Mouse (Mus musculus): Measurements from ENCODE around the gene Ebna1bp2. TPM values are rescaled to one million over a fixed set of nuclear protein-coding genes. Genes with fewer than 3 reads are reported as not detected.

Ebna1bp2 gene
- total and polyA plus RNA-seq, 3 experiments = 6.1 to 82.0 (median 78.5) TPM

Other genes with a start within 250 kb of the Ebna1bp2 start
- 10 to 100 TPM; 17.1 to 18.0 TPM for gene Szt2, start 211.5 kb upstream of the Ebna1bp2 start, total RNA-seq (2021)
- 36.6 and 39.7 TPM in 2 replicates for gene Szt2, start 211.5 kb upstream of the Ebna1bp2 start, polyA plus RNA-seq (2012; rRNA removed)
- 10 to 100 TPM; 55.6 to 68.1 TPM for gene Med8, start 211.5 kb upstream of the Ebna1bp2 start, total RNA-seq (2021)
- gene Med8, start 211.5 kb upstream of the Ebna1bp2 start, polyA plus RNA-seq (2012; rRNA removed) = 10.6 and 12.1 TPM in 2 replicates
- 100 to 1,000 TPM in 1 of 2 experiments, 10 to 100 TPM in 1; 81.0 to 123 TPM for gene Elovl1, start 192.7 kb upstream of the Ebna1bp2 start, total RNA-seq (2021)
- 158 and 228 TPM in 2 replicates for gene Elovl1, start 192.7 kb upstream of the Ebna1bp2 start, polyA plus RNA-seq (2012; rRNA removed)
- gene Cdc20, start 183.4 kb upstream of the Ebna1bp2 start, total RNA-seq (2021) = 1 to 10 TPM; 3.6 to 4.5 TPM
- 6.9 and 8.1 TPM in 2 replicates for gene Cdc20, start 183.4 kb upstream of the Ebna1bp2 start, polyA plus RNA-seq (2012; rRNA removed)
- gene Mpl, start 163.3 kb upstream of the Ebna1bp2 start, total RNA-seq (2021) = under 1 TPM in 1 of 2 experiments, not detected in 1; 0.17 TPM
- gene Mpl, start 163.3 kb upstream of the Ebna1bp2 start, polyA plus RNA-seq (2012; rRNA removed) = 0.04 TPM in 1 of 2 replicates, not detected in the other
- 10 to 100 TPM; 30.3 to 52.5 TPM for gene Tie1, start 130.7 kb upstream of the Ebna1bp2 start, total RNA-seq (2021)
- 78.4 and 96.9 TPM in 2 replicates for gene Tie1, start 130.7 kb upstream of the Ebna1bp2 start, polyA plus RNA-seq (2012; rRNA removed)
- not detected for gene 2610528J11Rik, start 93.8 kb upstream of the Ebna1bp2 start, total RNA-seq (2021)
- gene 2610528J11Rik, start 93.8 kb upstream of the Ebna1bp2 start, polyA plus RNA-seq (2012; rRNA removed) = not detected in 2 replicates
- gene Tmem125, start 76.8 kb upstream of the Ebna1bp2 start, total RNA-seq (2021) = under 1 TPM in 1 of 2 experiments, not detected in 1; 0.21 TPM
- 0.17 and 0.33 TPM in 2 replicates for gene Tmem125, start 76.8 kb upstream of the Ebna1bp2 start, polyA plus RNA-seq (2012; rRNA removed)
- under 1 TPM in 1 of 2 experiments, not detected in 1; 0.06 TPM for gene Cfap57, start within 50 bp of the Ebna1bp2 start, total RNA-seq (2021)
- not detected in 2 replicates for gene Cfap57, start within 50 bp of the Ebna1bp2 start, polyA plus RNA-seq (2012; rRNA removed)
- not detected for gene Olfr62, start 38.2 kb downstream of the Ebna1bp2 start, total RNA-seq (2021)
- not detected in 2 replicates for gene Olfr62, start 38.2 kb downstream of the Ebna1bp2 start, polyA plus RNA-seq (2012; rRNA removed)
- gene Olfr1342, start 72.0 kb downstream of the Ebna1bp2 start, total RNA-seq (2021) = not detected
- gene Olfr1342, start 72.0 kb downstream of the Ebna1bp2 start, polyA plus RNA-seq (2012; rRNA removed) = not detected in 2 replicates
- gene Olfr1341, start 82.7 kb downstream of the Ebna1bp2 start, total RNA-seq (2021) = not detected
- not detected in 2 replicates for gene Olfr1341, start 82.7 kb downstream of the Ebna1bp2 start, polyA plus RNA-seq (2012; rRNA removed)
- not detected for gene Olfr1340, start 99.3 kb downstream of the Ebna1bp2 start, total RNA-seq (2021)
- not detected in 2 replicates for gene Olfr1340, start 99.3 kb downstream of the Ebna1bp2 start, polyA plus RNA-seq (2012; rRNA removed)
- gene Olfr1339, start 111.4 kb downstream of the Ebna1bp2 start, total RNA-seq (2021) = not detected
- not detected in 2 replicates for gene Olfr1339, start 111.4 kb downstream of the Ebna1bp2 start, polyA plus RNA-seq (2012; rRNA removed)
- gene Olfr1338, start 137.9 kb downstream of the Ebna1bp2 start, total RNA-seq (2021) = not detected
- gene Olfr1338, start 137.9 kb downstream of the Ebna1bp2 start, polyA plus RNA-seq (2012; rRNA removed) = not detected in 2 replicates
- not detected for gene Olfr1337, start 161.8 kb downstream of the Ebna1bp2 start, total RNA-seq (2021)
- gene Olfr1337, start 161.8 kb downstream of the Ebna1bp2 start, polyA plus RNA-seq (2012; rRNA removed) = not detected in 2 replicates
- gene Olfr1335, start 189.1 kb downstream of the Ebna1bp2 start, total RNA-seq (2021) = not detected
- gene Olfr1335, start 189.1 kb downstream of the Ebna1bp2 start, polyA plus RNA-seq (2012; rRNA removed) = not detected in 2 replicates
- gene Olfr1333, start 215.5 kb downstream of the Ebna1bp2 start, total RNA-seq (2021) = not detected
- not detected in 2 replicates for gene Olfr1333, start 215.5 kb downstream of the Ebna1bp2 start, polyA plus RNA-seq (2012; rRNA removed)
- not detected for gene Olfr1331, start 243.8 kb downstream of the Ebna1bp2 start, total RNA-seq (2021)
- not detected in 2 replicates for gene Olfr1331, start 243.8 kb downstream of the Ebna1bp2 start, polyA plus RNA-seq (2012; rRNA removed)

All from adrenal gland, adult 2 months (tissue).